Comparison of ENCODE assay signal across 8 mouse cellular contexts in genomic region chr19:7415916-7416833, GRCm38 (mm10). TPM values are rescaled to one million over a fixed set of nuclear protein-coding genes. Genes with fewer than 3 reads are reported as not detected.
A peak's percentile ranks its signal among the peaks of the same experiment; 100 is the strongest.
DNase-seq lines count a peak whose midpoint lies in the region; ATAC-seq and TF ChIP-seq lines count a peak whose summit lies in the region.

No protein-coding gene starts in this region.

- H3K27ac ChIP-seq in MEL (ENCODE audit: control insufficient read depth, low read depth, low read length) = no peak overlapping the region
- peak overlapping the region; percentile 94 for H3K27ac ChIP-seq in heart, embryonic 16.5 days (ENCODE audit: low read length)
- H3K27ac ChIP-seq in limb, embryonic 14.5 days (replicated peaks; ENCODE audit: low read depth, low read length) = peak overlapping the region; percentile 97

- H3K4me1 ChIP-seq in MEL (ENCODE audit: control insufficient read depth in 1 of 2, insufficient read depth in 2 of 2, low read length in 2 of 2) = peaks cover 4 to 21% of the 10 kb centered on the region in 2 experiments
- peaks cover 39% of the 10 kb centered on the region for H3K4me1 ChIP-seq in heart, embryonic 16.5 days (ENCODE audit: control insufficient read depth, insufficient read depth, low read length)
- peaks cover 33% of the 10 kb centered on the region for H3K4me1 ChIP-seq in limb, embryonic 14.5 days (ENCODE audit: control insufficient read depth, insufficient read depth, low read length)

- peak overlapping the region; percentile 80 for H3K4me2 ChIP-seq in heart, embryonic 16.5 days (ENCODE audit: low read depth, low read length)
- peak overlapping the region; percentile 65 for H3K4me2 ChIP-seq in limb, embryonic 14.5 days (replicated peaks; ENCODE audit: low read depth, low read length, severe bottlenecking)

- peak overlapping the region; percentile 70 to 96 for H3K4me3 ChIP-seq in MEL (ENCODE audit: control insufficient read depth in 1 of 2, insufficient read depth in 1 of 2, low read depth in 2 of 2, low read length in 2 of 2)
- H3K4me3 ChIP-seq in heart, embryonic 16.5 days (ENCODE audit: low read length) = peak overlapping the region; percentile 89
- peak overlapping the region; percentile 86 for H3K4me3 ChIP-seq in limb, embryonic 14.5 days (replicated peaks; ENCODE audit: low read length)

- no peak for TF ChIP-seq EP300 in MEL (IDR thresholded peaks at IDR 0.05; ENCODE audit: low read depth in 1 of 2, low read length in 2 of 2)

- TF ChIP-seq CTCF in MEL (IDR thresholded peaks at IDR 0.05 in 2 of 3, conservative IDR thresholded peaks at IDR 0.05 in 1 of 3; ENCODE audit: control insufficient read depth in 1 of 3, insufficient read depth in 1 of 3, low read depth in 2 of 3, low read length in 3 of 3, poor library complexity in 1 of 3, severe bottlenecking in 1 of 3) = no peak

- 30% methylated on average over 22 of the region's 22 CpGs for WGBS in heart, embryonic 16.5 days
- 24% methylated on average over 22 of the region's 22 CpGs for WGBS in limb, embryonic 14.5 days

- peak; percentile 27 for DNase-seq in embryo, embryonic 10.5 days (ENCODE audit: low spot score)
- no peak for DNase-seq in embryo, embryonic 9.5 days (ENCODE audit: extremely low spot score)
- no peak for DNase-seq in MEL (ENCODE audit: low read depth, low spot score)
- no peak for DNase-seq in limb, embryonic 14.5 days (ENCODE audit: low spot score)
- peak; percentile 42 for DNase-seq in yolk sac, embryonic 10.5 days (ENCODE audit: low spot score)
- DNase-seq in adrenal gland, postnatal 25 days = no peak
- no peak for DNase-seq in adrenal gland, postnatal 36 days

- no peak for ATAC-seq in heart, embryonic 16.5 days (replicated peaks; ENCODE audit: extremely low read depth, insufficient read depth, low FRiP score)
- no peak for ATAC-seq in limb, embryonic 14.5 days (ENCODE audit: low FRiP score, low read depth)

- no peak for TF ChIP-seq POLR2A in MEL (IDR thresholded peaks at IDR 0.05; ENCODE audit: control insufficient read depth in 1 of 2, insufficient read depth in 1 of 2, low read depth in 1 of 2, low read length in 2 of 2, poor library complexity in 1 of 2)
- no peak for TF ChIP-seq POLR2A in limb, embryonic 14.5 days (IDR thresholded peaks at IDR 0.05; ENCODE audit: borderline replicate concordance, extremely low read depth, insufficient read depth, insufficient read length)

- H3K27me3 ChIP-seq in MEL (ENCODE audit: control insufficient read depth in 1 of 2, insufficient read depth in 2 of 2, low read length in 2 of 2) = peaks cover 0 to 2% of the 10 kb centered on the region in 2 experiments; a peak in 2 of 4 replicates
- no peaks in the 10 kb centered on the region for H3K27me3 ChIP-seq in heart, embryonic 16.5 days (ENCODE audit: control insufficient read depth, insufficient read depth, low read length)
- H3K27me3 ChIP-seq in limb, embryonic 14.5 days (ENCODE audit: control insufficient read depth, insufficient read depth, low read length) = no peaks in the 10 kb centered on the region

- TF ChIP-seq RAD21 in MEL (IDR thresholded peaks at IDR 0.05; ENCODE audit: low read depth, low read length) = no peak

- H3K36me3 ChIP-seq in MEL (ENCODE audit: control insufficient read depth in 1 of 2, insufficient read depth in 2 of 2, low read length in 2 of 2) = peaks cover 0 to 17% of the 10 kb centered on the region in 2 experiments; a peak in 2 of 4 replicates
- peaks cover 6% of the 10 kb centered on the region; the same call in 1 of the 2 replicates for H3K36me3 ChIP-seq in heart, embryonic 16.5 days (ENCODE audit: control insufficient read depth, insufficient read depth)
- peaks cover 12% of the 10 kb centered on the region for H3K36me3 ChIP-seq in limb, embryonic 14.5 days (ENCODE audit: control insufficient read depth, insufficient read depth, low read length)

- H3K9ac ChIP-seq in MEL (ENCODE audit: control insufficient read depth, low read depth, low read length, poor library complexity, severe bottlenecking) = peak overlapping the region; percentile 86
- H3K9ac ChIP-seq in heart, embryonic 16.5 days (ENCODE audit: low read length) = peak overlapping the region; percentile 97
- peak overlapping the region; percentile 98 for H3K9ac ChIP-seq in limb, embryonic 14.5 days (ENCODE audit: low read depth, low read length, severe bottlenecking)

- no peaks in the 10 kb centered on the region for H3K9me3 ChIP-seq in MEL (replicated peaks; ENCODE audit: insufficient read depth, low read length)
- H3K9me3 ChIP-seq in heart, embryonic 16.5 days (replicated peaks; ENCODE audit: control insufficient read depth, low read length) = no peaks in the 10 kb centered on the region
- H3K9me3 ChIP-seq in limb, embryonic 14.5 days (ENCODE audit: control insufficient read depth, low read length) = no peaks in the 10 kb centered on the region

- peaks cover 19% of the 10 kb centered on the region for H3K79me2 ChIP-seq in MEL (ENCODE audit: control insufficient read depth, insufficient read depth, low read length, poor library complexity)

TF ChIP-seq in MEL, 35 proteins besides CTCF, POLR2A, EP300 and RAD21:
- TF ChIP-seq ZKSCAN1 (IDR thresholded peaks at IDR 0.05; ENCODE audit: low read depth, low read length) (peak; percentile 73; the same call in 1 of the 2 replicates), POLR2AphosphoS5 (IDR thresholded peaks at IDR 0.05; ENCODE audit: borderline replicate concordance, low read depth, low read length) (no peak)

RNA-seq across cellular contexts. Expression of gene 2700081O15Rik, which starts 1.2 kb away (rescaled TPM):
- total RNA-seq in MEL (2012; rRNA removed) = 10.7 and 14.1 TPM in 2 replicates
- 10 to 100 TPM in 1 of 2 experiments, not detected in 1; 18.0 TPM for polyA plus RNA-seq in MEL (2012; ENCODE audit: insufficient read depth in 1 of 2, insufficient read length in 2 of 2, low read depth in 1 of 2, low replicate concordance in 2 of 2, missing spikeins in 1 of 2)
- polyA plus RNA-seq in heart, embryonic 16.5 days (2015; fragmentation: Nextera tagmentation; extraction: Ambion mirVana) = 3.1 and 3.4 TPM in 2 replicates
- polyA plus RNA-seq in limb, embryonic 14.5 days (2012; rRNA removed) = 98.9 and 128 TPM in 2 replicates
- polyA plus RNA-seq in limb, embryonic 14.5 days (2014; fragmentation: Nextera tagmentation; extraction: Ambion mirVana) = 13.7 and 15.4 TPM in 2 replicates
- total RNA-seq in adrenal gland, postnatal 25 days (2021) = 30.7 and 33.6 TPM in 2 replicates
- total RNA-seq in adrenal gland, postnatal 36 days (2021) = 10 to 100 TPM; 22.0 to 23.7 TPM

RNA-seq across cellular contexts. Expression of gene Spindoc, which starts 33.4 kb away (rescaled TPM):
- total RNA-seq in MEL (2012; rRNA removed) = 12.8 and 13.0 TPM in 2 replicates
- 10 to 100 TPM in 1 of 2 experiments, not detected in 1; 54.1 TPM for polyA plus RNA-seq in MEL (2012; ENCODE audit: insufficient read depth in 1 of 2, insufficient read length in 2 of 2, low read depth in 1 of 2, low replicate concordance in 2 of 2, missing spikeins in 1 of 2)
- 15.0 and 19.0 TPM in 2 replicates for polyA plus RNA-seq in heart, embryonic 16.5 days (2015; fragmentation: Nextera tagmentation; extraction: Ambion mirVana)
- 37.6 and 47.0 TPM in 2 replicates for polyA plus RNA-seq in limb, embryonic 14.5 days (2012; rRNA removed)
- 21.9 and 25.9 TPM in 2 replicates for polyA plus RNA-seq in limb, embryonic 14.5 days (2014; fragmentation: Nextera tagmentation; extraction: Ambion mirVana)
- 20.9 and 21.1 TPM in 2 replicates for total RNA-seq in adrenal gland, postnatal 25 days (2021)
- total RNA-seq in adrenal gland, postnatal 36 days (2021) = 10 to 100 TPM; 20.4 to 23.8 TPM

Comparison
In these comparisons a context has a peak if more than half of its experiments do, and no peak if none do; other contexts are left out.
1. DNase-seq: peak in embryo, embryonic 10.5 days (single experiment) and yolk sac, embryonic 10.5 days (single experiment); none in embryo, embryonic 9.5 days (single experiment), MEL (single experiment), limb, embryonic 14.5 days (single experiment), adrenal gland, postnatal 25 days (single experiment) and adrenal gland, postnatal 36 days (0 of 2).
2. Peak in every context shown above with its lines, with median percentiles within 50 percentile points of each other: H3K4me3 ChIP-seq and H3K9ac ChIP-seq.